Mouse (Mus musculus) A20 (cell line): ENCODE data around the gene Krt34.
A peak's percentile ranks its signal among the peaks of the same experiment; 100 is the strongest.

Experiments used
- DNase-seq: peaks from one replicate; pipeline ENCODE4 v3.0.0-alpha.2; 2011; ENCODE audit warnings: low read depth, low spot score

The Krt34 gene

DNA sequence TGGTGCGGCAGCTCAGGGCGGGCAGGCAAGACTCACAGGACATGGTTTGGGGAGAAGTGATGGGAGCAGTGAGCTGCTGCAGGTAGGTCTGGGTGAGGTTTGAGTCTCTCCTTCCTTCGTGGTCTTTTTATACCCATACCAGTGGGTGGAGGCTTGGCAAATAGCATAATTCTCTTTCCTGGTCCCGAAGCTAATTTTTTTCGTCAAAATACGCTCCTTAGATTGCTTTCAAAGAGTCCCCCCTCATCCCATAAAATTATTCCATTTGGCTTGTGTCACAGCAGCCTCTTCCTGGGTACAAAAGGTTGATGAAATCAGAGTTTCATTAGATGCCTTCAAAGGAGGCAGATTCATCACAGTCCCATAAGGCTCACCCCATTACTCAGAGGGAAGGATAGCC, at the start of gene Krt34:
Krt34 (minus strand) TSS at position 101 of the 400 bp plus-strand sequence.
- no peak for DNase-seq

DNA sequence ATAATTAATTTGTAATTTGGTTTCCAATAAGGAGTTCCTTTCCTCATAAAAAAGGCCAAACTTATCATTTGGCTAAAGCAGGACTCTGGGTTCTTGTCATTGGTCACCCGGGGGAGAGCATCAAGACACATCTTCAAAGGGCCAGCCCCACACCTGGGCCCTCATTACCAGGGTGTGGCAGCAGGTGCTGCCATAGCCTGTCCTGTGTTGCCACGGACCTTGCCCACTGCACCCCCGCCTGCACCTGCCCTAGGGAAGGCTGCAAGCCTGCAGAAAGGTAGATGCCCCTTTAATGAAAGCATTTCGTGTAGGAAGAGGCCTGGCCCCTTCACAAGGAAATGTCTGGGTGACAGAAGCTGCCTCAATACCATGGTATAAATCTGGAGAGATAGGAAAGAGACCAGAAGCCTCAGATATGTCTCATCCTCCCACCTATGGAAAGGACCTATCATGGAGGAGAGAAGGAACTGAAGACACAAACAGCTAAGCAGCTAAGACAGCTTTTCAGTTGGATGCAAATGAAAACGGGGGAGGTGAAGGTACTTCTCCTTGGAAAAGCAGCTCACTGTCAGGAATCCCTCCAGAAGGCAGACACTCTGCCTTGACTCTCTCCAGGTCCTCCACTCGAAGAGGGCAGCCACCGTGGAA, 47.1 kb upstream of the Krt34 start:
- DNase-seq: no peak

DNA sequence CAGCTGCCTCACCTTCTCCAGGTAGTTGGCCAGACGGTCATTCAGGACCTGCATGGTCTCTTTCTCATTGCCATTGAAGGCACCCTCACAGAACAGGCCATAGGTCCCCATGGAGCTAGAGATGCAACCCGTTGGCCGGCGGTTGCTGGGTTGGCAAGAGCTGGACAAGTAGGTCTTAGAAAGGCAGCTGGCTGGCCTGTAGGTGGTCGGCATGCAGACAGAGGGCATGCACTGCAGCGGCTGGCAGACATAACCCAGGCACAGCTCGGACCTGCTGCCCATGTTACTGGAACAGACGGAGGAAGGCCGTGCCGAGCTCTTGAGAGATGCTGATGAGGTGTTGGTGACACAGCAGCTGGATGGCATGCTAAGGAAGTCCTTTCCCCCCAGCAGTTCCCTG, 46.5 kb upstream of the Krt34 start, which contains the start of gene Krt32:
Krt32 (minus strand) TSS at position 366 of the 400 bp plus-strand sequence.
- DNase-seq: no peak

DNA sequence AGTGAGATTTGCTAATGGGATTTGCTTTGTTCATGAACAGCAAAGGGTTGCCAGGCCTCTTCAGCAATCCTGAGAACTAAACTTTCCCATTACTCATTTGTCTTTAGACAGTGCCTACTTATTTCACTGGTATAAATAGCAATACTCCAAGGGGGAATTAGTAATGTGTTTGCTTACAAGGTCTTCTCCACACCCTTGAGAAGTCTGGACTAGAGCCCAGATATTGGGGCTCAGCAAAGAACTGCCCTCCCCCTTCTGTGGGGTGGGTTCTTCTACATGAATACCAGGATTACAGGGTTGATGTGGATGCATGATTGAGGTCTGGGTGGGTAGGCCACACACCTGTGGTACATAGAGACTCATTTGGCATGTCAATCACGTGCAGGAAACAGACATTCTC, 32.5 kb upstream of the Krt34 start:
- no peak for DNase-seq

DNA sequence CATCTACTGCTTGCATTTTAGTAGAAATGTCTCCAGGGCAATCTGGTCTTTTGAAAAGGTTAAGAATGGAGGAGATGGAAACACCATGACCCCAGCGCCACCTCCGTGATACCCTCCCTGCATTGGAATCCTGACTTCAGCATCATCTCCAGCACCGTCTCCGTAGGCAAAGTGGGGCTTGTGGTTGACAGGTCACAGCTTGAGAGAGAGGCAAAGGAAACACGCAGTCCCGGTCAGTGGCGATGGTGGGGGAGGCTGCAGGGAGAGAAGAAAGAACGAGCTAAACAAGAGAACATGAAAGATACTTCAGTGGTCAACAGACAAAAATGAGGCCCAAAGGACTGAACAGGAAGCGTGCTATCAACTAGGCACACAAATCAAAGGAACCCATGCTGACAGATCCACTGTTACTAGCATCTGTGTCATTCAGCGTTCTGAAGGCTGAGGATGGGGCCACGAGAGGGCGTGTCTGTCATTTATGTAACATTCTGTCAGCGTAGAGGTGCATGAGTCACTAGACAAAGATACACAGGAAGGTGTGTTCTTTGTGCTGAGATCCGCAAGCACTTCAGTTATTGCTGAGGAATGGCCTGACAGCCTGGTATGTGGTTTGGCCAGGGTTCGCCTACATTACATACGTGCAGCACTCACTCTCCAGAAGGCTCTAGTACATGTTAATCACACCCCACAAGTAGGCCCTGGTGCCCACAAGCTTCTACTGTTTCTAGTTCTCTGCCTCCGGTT, 26.1 kb upstream of the Krt34 start:
- DNase-seq: no peak

DNA sequence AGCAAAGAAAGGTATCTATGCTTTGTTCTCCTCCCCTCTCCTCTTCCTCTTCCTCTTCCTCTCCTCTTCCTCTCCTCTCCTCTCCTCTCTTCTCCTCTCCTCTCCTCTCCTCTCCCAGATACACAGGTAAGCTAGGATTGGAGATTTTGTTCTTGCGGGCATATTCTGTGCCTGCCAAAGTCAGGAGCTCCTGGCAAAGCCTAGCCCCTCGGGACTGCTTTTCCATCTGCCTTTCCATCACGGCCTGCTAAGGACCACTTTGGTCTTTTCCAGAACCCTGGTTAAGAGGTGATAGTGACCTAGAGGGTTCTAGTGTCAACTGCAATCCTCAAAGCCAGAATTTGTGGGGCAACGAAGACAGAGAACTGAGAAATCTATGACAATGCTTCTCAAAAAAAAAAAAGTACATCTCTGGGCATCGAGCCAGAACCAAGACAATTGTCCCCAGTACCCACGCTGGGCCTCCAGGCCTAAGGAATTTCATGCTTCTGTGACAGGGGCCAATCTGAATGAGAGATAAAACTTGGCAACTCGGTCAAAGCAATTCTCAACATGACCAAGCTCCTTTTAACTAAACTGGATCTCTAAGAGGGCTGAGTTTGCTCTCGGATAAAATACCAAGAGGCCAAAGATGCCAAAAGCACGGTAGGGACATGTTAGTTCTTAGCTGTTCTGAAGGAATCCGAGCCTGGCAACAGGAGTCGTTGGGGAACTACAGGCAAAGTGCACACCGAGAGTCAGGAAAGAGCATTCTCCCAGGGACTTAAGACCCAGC, 25.1 kb upstream of the Krt34 start:
- no peak for DNase-seq

DNA sequence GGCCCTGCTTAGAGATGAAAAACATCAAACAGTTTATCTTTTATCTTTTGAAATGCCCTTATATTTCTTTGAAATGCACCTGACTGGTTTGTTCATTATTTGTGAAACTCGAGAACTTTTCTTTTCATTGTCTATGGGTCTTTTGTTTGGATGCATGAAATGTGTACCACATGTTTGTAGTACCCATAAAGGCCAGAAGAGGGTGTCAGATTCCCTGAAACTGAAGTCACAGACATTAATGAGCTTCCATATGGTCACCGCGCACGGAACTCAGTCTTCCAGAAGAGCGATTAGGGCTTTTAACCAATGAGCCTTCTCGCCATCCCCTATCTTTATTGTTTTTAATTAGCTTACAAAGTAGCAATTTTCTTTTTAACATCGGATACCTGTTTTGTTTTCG, 17.5 kb upstream of the Krt34 start:
- DNase-seq: peak; percentile 4

DNA sequence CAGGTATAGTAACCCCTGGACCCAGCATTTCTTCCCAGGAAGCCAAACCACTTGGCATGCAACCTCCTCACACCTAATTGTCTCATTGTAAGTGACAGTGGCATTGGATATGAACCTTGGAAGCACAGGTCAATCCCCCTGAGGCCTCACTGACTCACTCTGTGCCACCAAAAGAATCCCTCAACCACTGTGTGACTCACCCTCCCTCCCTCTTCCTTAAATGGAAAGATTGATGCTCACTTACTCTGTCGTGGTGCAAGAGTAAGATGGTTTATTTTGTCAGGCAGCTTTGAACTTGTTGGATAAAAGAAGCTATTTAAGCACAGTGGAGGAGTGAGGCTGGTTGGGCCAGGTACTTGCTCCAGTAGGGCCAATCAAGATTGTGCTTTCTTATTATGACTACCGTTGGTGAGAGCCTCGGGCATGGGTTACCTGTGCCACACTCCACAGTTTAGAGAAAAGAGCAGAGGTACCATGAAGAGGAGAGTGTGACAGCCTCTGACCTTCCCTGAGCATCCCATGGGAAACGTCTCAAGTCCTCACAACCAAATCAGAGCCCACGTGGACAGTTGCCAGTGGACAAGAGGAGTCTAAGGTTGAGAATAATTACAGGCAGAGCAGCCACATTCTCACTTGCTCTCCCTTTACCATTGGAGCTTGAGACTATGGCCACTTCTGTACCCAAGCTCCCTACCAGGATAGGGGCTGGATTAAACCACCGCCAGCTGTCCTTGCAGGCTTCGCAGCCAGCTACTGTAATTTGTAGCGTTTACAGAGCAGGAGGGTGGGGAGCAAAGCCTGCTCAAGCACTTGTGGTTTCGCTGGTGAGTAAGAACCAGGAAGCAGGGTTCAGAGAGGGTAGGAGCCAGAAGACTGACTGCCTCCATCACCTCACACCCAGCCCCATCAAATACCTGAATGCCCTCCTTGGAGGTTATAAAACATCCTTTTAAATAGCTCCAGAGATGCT, 14.6 kb upstream of the Krt34 start:
- no peak for DNase-seq

DNA sequence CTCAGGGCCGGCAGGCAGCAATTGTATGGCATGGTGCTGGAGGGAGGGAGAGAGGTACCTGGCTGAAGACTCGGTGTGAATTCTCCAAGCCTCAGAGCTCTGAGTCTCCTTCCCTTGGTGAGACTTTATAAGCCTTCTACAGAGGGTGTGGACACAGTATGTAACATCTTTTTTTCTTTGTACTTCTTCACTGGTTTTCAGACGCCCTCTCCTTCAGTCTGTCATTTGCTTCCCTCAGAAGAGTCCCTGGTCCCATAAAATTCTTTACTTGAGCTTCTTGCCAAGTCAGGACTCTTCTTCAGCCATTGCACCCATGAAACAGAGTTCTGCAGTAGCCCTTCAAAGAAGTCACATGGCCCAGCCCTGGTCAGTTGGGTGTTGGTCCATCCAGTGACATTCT, 9.1 kb upstream of the Krt34 start, which contains the start of gene Krt31:
Krt31 (minus strand) TSS at position 101 of the 400 bp plus-strand sequence.
- DNase-seq: no peak

DNA sequence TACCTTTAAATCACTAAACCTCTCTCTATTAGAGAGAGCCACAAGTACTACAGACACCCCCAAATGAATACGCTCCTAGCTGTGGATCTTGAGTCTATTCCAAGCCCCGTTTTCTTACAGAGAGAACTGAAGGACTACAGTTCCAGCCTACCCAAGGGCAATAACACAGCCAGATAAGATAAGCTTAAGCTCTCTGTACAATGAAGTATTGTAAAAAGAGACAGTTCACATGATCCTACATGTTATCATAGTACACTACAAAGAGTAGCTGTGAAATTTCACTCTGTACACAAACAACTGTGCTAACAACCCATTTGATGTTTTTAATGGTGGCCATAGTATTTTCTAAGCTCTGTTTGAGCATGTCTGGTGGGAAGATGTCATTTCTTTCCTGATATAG, 5.8 kb upstream of the Krt34 start:
- DNase-seq: no peak

DNA sequence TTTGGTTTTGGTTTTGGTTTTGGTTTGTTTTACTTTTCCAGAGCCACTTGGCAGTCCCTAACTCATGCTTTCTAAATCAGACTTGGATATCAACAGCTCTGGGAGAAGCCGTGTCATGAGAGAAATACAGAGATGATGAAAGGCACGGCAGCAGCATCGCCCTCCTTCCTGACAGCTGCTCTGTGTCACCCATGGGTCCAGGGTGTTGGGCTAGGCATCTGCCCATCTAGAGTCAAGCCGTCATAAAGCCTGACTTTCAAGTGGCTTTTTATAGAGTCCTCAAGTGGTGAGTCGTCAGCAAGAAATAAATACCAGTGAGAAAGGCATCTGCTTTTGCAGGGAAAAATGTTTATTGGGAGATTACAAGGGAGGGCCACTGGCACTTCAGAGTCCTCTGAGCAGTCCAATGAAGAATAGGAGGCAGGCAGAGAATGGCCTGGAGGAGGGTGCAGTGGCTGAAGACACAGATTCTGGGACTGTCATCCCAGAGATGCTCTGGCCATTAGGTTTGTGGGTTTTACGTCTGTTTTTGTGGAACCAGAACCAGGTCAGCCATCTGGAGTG, 5.0 kb upstream of the Krt34 start:
- DNase-seq: no peak

DNA sequence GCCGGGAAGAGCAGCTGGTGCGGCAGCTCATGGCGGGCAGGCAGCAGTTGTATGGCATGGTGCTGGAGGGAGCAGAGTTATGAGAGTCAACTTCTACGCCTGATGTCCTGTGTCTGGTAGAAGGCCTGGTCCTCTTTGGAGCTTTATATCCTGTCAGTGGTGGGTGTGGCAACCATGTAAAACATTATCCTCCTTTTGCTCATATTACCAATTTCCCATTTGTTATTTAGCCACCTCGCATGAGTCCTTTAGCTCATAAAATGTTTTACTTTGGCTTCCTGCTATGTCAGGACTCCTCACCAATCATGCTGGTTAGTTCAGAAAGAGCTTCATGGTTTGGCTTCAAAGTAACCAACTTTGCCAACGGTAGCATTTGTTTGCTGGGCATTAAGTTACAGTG, 11.6 kb downstream of the Krt34 start, which contains the start of gene Krt33b:
Krt33b (minus strand) TSS at position 101 of the 400 bp plus-strand sequence.
- DNase-seq: no peak

DNA sequence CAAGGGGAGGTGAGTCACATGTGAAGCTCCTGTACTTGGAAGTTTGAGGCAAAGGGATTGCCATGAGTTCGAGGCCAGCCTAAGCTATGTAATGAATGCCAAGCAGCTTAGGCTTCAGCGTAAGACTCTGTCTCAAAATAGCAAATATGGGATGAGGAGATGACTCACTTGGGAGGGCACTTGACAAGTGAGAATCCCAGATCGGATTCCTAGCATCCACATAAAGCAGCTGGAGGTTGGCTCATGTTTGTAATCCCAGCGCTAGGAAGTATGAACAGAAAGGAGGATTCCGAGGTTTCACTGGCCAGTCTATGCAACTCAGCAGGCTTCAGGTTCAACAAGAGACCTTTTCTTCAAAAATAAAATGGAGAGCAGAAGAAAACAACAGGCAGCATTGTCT, 19.9 kb downstream of the Krt34 start:
- no peak for DNase-seq

DNA sequence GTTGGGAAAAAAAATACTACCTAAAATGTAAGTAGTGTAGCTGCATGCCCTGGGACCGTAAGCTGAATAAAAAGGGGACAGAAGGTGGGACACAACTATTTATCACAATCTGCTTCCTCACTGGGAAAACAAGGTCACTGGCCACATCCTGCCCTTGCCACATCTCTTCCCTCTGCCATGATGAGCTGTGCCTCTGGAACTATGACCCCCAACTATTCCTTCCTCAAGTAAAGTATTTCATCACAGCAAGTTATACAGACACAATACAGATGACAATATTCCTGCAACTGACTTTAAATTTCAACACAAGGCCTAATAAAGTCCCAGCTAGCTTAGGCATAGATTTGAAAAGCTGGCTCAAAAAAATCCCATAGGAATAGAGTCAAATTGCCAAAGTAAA, 21.9 kb downstream of the Krt34 start:
- DNase-seq: no peak

DNA sequence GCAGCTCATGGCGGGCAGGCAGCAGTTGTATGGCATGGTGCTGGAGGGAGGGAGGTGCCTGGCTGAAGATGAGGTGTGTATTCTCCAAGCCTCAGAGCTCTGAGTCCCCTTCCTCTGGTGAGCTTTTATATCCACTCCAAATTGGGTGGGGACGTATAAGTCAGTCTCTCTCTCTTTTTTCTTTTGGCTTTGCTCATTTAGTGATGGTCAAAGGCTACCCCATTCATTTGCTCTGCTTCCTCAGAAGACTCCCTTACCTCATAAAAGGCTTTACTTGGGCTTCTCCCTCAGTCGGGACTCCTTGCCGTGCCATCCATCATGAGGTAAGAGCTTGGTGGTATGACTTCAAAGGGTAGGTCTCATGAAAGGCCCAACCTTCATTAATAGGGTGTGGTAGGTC, 25.2 kb downstream of the Krt34 start, which contains the start of gene Krt33a:
Krt33a (minus strand) TSS at position 101 of the 400 bp plus-strand sequence.
- DNase-seq: no peak

DNA sequence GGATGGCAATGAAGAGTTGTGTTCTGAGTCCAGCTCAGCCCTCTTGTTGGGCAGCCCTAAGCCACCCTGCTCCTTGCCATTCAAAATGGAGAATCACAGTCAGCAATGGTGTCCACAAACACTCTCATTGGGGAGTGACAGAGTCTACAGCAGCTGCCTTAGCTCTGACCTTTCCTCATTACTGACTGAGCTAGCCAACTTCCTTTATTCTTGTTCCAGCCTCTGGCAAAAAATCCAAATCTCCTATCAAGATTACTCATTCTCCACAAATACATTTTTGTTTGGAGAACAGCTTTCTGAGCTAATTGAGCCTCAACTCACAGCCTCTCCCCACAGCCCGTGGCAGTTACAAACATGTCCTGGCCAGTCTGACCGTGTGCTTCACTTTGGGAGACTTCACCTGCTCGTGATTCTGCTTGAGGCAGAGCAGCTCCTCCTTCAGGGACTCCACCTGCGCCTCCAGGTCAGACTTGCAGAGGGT, 27.6 kb downstream of the Krt34 start:
- DNase-seq: no peak

DNA sequence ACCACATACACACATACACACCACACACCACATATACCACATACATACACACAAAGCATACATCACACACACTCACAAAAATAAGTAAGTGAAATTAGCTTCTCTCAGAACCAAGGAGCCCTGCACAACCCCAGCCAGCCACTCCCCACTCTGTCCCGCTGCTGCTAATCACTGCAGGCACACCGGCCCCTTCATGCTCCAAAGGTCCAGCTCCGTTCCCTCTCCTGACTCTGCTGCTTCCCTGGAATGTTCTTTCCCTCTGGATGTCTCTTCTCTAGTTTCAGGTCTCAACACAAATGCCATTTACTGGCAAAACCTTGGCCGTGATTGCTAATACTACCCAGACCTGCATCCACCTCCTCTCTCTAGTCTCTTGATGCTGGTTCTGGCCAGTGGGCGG, 30.7 kb downstream of the Krt34 start:
- no peak for DNase-seq

DNA sequence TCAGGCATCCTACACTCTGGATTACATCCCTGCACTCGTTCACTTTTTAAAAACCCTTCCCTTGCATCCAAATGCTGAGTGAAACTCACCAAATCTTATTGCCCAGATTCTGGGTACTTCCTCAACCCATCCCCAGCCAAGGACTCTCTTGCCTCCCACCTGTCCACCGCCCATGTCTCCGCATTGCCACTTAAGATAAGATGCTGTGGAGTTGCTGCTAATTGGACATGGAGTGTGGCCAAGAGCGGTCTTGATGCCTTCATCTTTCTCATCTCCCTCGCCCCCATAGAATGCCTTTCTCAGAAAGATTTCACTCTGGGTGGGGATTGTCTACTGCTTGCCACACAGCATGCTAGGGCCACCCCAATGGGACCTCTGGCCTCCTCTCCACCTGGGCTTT, 33.0 kb downstream of the Krt34 start:
- no peak for DNase-seq

DNA sequence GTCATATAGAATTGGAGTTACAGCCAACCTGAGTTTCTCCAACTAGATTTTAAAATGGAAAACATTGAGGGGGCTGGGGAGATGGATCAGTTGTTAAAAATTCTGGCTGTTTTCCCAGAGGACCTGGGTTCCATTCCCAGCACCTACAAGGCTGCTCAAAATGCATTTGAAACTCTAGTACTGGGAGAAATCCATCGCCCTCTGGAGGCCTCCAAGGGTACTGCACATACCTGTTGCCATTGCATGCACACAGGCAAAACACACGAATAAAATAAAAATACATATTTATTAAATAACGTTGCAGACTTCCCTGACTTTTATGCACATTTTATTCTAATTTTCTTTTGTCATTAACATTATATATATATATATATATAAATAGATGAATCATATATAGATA, 34.7 kb downstream of the Krt34 start:
- peak; percentile 22 for DNase-seq

DNA sequence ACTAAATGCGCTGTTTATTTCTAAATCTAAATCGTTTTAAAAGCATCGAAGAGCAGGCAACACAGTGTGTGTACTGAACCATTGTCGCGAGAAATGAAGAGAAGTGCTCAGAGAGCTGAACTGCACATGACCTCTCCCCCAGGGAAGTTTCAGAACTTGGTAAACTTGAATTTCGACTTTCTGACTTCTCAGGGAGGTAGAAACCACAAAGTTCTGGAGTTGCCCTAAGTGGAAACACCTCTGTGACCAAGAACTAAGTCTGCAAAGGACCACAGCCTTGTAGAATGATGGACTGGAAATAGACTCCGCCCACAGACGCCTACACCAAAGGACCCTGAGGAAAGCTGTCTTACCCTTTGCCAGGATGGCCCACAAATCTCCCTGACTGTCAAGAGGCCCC, 35.4 kb downstream of the Krt34 start:
- no peak for DNase-seq

DNA sequence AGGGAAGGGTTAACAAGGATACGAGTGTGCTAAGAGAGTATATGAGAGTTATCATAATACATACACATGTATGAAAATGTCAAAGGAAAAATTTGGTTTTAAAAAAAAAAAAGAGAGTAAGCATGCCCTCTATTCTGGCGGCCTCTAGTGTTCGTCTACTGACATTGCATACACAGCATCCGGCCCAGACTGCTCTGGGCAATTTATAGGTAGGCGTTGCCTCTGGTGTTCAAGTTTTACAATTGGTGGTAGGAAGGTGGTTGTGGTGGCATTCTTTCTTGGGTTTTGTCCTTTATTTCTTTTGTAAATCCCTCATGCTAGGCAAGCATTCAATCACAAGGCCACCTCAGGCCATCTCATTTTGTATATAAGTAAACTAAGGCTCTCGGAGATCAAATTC, 36.5 kb downstream of the Krt34 start:
- DNase-seq: peak; percentile 43
